Mouse (Mus musculus) G1E (cell line): Measurements from ENCODE around the gene Tbc1d30.

Experiments
- CTCF ChIP-seq: IDR thresholded peaks from 2 replicates; pipeline ENCODE4 v1.5.1; 2012; ENCODE audit warnings: low read depth, low read length, inconsistent platforms, mixed read lengths
- GATA1 ChIP-seq: IDR thresholded peaks from 2 replicates; pipeline ENCODE4 v1.6.1; 2012; ENCODE audit warnings: borderline replicate concordance, low read length, inconsistent platforms, mixed read lengths
- TAL1 ChIP-seq: conservative IDR thresholded peaks from 2 replicates; pipeline ENCODE4 v1.6.1; 2012; ENCODE audit warnings: low read depth, low read length, inconsistent platforms, mixed read lengths

DNA sequence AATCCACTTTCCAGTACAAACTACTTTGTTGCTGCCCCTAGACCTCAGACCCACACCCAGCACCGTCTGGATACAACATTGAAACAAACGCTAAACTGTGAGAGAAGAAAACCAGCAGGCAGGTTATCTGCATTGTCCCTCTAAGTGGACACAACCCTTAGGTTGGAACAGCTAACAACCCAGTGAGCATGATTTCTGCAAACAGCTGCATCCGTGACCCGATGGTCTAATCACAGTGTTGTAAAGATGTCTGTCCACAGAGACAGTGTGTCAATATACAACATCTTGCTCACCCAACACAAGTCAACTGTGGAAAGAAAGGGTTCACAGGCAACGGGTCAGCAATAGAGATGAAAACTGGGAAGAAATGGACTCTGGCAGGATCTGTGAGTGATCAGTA lies 1.8 kb downstream of the Tbc1d30 start:
- TF ChIP-seq CTCF (no peak), GATA1 (no peak), TAL1 (no peak)
